Mouse (Mus musculus): ENCODE measurements around the gene Smoc1.
A peak's percentile ranks its signal among the peaks of the same experiment; 100 is the strongest.

Smoc1 gene

DNA sequence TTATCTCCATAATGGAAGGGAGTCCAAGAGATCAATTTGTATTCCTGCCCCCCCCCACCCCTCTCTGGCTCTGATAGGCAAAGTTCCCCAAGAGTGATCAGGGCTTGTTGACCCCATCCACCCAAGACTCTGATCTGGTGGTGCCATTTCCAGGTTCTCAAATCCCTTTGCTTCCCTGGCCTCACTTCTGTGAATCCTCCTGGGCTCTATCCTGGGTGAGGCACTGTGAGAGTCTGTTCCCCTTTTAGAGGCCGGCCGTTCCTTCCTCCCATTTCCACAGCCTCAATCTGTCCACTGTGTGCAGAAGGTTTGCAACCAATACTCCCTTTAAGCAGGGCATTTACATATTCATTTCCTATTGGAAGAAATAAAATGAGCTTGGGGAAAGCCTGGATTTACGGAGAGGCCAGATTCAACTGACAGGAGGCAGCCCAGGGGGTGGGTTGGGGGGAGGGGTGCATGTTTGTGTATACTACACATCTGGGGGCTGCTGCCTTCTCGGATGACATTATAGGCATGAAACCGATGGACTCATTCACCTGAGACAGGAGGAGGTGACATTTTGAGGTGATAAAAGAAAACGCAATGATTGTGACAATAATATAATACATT, 199.5 kb downstream of the Smoc1 start:
- DNase-seq (ENCODE audit: low spot score in 2 of 2): no peak

DNA sequence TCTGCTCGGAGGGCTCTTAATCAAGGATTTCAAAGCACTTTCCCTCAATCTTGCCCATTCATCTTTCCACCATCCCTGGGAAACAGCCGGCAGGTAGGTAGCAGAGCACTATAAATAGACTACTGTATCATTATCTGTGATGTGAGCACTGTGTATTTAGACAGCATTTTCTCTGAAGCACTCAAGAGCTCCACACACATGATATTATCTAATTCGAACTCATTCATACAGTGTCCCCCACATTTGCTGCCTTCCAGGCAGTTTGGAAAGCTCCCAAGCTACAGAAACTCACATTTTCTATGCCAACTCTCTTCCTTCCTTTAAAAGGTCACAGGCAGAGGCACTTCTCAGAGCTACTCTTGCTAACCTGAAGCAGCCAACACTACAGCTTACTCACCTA, 200.0 kb downstream of the Smoc1 start:
- DNase-seq (ENCODE audit: low spot score in 2 of 2): peak in 1 of 2 experiments; percentile 18

DNA sequence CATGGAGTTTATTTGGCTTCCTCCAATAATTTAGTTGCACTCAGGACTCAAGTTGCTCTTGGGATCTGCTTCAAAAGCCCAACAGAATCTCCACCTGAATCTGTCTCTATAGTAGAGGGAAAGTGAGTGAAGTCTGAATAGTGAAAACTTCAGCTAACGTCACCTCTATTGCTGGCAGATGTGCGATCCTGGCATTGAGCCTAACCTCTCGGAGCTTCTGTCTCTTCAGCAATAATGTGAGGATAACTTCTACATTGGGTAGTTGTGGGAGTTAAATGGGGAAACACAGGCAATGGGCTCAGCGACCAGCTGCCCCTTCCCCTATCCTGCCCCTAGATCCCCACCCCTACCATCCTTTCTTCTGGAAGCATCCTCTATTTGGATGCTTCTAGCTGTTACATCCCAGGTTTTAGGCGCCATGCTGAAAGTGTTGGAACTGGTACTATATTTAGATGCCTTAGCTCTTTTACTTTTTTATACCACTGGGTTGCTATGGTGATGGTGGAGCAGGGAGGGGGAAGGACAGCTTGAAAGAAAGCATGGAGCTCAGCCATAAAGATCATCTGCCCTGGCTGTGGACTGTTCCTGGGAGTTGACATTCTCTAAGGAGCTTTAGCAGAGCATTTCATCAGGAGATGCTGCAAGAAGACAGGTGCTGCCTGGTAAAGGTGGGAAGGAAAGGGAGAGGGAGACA, 201.3 kb downstream of the Smoc1 start:
- peak; percentile 67 to 87 for DNase-seq (ENCODE audit: low spot score in 2 of 2)

DNA sequence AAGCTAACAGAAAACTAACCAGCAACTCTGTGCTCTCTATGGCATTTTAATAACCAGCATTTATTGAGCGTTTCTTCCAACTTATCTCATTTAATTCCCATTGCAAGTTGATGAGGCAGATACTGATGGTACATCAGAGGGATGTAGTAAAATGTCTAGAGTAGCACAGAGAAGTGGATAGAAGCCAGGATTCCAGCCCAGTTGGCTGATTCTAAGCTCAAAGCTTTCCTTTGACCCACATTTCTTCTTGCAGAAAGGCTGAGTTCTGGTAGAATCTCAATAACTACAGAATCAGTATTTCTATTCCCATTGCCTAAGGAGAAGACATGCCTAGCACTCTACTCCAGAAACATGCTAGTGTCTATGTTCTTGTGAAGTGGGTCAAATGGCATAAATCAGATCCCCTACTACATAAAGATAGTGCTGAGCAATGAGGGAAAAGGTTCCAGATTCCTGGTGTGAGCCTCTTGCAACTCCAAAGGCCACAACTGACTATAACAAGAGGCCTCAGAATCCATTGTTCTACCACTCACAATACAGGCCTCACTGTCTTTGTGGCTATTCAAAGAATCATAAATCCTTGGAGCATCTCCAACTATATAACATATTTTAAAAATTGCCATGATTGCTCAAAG, 207.3 kb downstream of the Smoc1 start:
- DNase-seq (ENCODE audit: low spot score in 2 of 2): no peak

DNA sequence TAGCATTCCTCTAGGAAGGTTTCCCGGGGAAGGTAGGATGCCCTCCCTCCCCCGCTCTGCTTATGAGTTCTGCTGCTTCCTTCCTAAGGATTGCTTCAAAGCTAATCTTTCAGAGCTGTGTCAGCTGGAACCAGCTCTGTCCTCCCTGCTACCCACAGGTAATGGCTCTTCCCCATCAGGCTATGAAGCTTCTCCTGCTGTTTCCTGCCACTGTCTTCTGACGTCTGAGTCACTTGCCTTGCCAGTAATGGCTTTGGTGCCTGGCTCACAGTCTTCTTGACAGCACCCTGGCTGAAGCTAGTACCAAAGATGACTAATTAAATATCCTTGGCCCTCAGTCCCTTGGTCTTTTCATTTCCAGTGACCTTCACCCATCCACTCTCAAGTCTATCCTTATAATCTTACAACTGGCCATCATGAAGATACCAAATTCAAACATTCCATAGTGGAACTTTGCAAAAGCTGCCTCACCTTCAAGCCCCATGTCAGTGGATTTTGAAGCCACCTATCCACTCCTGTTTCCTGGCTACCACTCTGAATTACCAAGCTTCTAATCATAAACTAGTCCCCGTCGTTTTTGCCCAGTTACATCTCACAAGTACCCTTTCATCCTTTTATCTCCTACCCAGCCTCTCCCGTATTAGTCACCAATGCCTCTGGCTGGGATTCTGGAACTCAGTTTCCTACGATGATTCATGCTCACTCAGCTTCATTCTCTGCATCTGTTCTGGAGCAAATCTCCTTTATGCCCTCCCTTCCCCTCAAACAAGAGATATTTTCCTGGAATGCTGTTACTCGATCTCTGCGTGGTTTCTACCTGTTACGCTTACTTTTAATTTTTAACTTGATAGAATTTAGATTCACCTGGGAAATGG, 209.1 kb downstream of the Smoc1 start:
- no peak for DNase-seq (ENCODE audit: low spot score in 2 of 2)

Data from frontal cortex, postnatal 36 days (tissue).